Mouse (Mus musculus) lung, postnatal 10 days (tissue): ENCODE measurements around the gene Arhgef33.
A peak's percentile ranks its signal among the peaks of the same experiment; 100 is the strongest.
"Not testable (repeated sequence)": the region's sequence is repeated elsewhere in the genome, so short reads cannot be mapped to it uniquely, and the experiment has no call there.

ENCODE experiments used
- DNase-seq: peaks from one replicate; pipeline ENCODE4 v3.0.0; 2021

Gene Arhgef33

DNA sequence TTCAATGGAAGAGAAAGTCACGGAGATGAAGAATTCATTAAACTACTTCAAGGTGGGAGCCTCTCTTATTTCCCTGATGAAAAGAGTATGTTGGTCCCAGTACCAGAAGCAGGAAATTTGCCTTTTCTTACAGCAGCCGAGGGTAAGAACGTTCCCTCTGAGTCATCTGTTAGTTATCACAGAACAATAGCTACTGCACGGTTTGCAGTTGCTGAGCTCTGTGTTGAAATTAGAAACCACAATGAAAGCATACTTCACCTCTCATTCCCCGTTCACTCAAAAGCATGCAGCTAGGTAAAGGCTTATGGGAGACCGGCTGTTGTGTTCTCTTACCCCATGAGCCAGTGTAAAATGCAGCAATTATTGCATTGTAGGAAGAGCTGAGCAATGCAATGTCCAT is 40.0 kb downstream of the Arhgef33 start:
- DNase-seq, result no peak

DNA sequence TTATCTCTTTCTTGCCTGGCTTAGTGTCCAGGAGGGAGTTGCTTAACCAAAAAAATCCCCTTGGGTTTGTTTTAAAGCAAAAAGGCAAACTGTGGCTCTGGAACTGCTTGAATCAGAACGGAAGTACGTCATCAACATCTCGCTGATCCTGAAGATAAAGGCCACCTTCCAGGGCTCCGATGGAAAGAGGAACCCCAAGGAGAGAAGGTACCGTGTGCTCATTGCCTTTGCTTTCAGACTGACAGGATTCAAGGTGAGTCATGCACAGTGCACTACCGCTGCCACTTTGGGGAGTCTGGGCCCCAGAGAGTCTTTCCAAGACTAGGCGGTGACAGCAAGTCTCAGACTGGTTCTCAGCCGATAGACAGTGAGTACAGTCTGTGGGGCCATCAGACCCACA is 53.0 kb downstream of the Arhgef33 start:
- DNase-seq, result no peak

DNA sequence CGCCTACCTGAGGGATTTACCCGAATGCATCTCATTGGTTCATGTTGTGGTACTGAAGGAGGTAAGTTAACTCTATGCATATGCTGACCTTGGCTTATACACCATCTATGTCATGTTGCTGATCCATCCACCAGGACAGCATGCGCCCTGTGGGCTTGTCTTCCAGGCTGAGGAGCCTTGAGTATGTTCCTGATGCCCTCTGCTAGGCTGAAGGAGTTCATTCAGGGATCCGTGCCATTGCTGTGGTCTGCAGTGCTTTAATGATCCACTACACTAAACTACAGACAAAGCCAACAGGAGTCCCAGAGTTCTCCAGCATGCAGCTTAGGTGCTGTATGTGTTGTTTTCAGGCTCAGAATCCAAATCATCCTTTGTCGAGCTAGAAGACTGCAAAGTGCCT is 60.1 kb downstream of the Arhgef33 start:
- peak; percentile 45 for DNase-seq

DNA sequence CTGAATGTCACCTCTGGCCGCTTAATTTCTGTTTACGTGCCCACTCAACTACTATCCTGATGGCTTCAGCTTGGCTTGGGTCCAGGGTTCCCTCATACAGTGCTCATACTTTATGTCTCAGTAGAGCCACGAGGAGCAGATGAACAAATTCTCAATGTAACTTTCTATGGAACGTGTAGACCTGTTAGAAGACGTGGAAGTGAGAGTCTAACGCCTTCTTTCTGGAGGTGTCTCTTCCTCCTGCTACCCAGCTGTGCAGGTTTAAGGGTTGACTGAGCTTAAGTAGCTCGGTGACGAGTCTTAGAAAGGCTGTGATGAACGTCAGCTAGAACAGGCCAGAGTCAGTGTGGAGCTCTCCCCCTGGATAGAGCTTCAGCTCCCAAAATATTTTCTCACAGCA is 61.4 kb downstream of the Arhgef33 start:
- no peak for DNase-seq

DNA sequence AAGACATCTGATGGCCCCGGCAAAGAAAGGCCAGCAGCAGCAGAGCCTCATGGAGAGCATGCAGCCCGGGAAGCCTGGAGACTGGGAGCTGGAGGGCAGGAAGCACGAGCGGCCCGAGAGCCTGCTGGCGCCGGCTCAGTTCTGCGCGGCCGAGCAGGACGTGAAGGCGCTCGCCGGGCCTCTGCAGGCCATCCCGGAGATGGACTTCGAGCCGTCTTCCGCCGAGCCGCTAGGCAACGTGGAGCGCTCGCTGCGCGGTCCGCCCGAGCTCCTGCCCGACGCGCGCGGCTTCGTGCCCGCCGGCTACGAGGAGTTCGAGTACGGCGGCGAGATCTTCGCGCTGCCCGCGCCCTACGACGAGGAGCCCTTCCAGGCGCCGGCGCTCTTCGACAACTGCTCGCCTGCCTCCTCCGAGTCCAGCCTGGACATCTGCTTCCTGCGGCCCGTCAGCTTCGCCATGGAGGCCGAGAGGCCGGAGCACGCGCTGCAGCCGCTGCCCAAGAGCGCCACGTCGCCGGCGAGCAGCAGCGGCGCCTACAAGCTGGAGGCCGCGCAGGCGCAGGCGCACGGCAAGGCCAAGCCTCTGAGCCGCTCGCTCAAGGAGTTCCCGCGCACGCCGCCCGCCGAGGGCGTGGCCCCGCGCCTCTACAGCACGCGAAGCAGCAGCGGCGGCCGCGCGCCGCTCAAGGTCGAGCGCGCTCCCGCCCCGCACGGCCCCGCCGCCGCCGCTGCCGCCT is 66.0 kb downstream of the Arhgef33 start, which contains the start of gene Gm10190:
TSS of gene Gm10190 (minus strand) at position 553 of the 737 bp plus-strand sequence.
- DNase-seq, result peak; percentile 92

DNA sequence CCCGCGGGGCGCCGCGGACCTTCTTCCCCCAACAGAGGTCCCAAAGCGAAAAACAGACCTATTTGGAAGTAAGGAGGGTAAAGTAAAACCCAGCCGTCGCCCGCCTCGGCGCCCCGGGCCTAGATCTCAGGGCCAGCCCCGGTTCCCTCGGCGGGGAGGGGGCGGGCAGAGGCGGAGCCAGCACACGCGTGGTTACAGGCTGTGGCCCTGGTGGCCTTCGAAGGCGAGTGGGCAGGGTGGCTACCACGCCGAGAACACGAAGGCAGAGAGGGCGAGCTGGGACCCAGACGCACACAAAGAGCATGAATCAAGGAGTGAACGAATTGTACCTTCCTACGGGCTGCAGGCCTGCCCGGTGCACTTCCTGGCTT is 66.5 kb downstream of the Arhgef33 start:
- no peak for DNase-seq

DNA sequence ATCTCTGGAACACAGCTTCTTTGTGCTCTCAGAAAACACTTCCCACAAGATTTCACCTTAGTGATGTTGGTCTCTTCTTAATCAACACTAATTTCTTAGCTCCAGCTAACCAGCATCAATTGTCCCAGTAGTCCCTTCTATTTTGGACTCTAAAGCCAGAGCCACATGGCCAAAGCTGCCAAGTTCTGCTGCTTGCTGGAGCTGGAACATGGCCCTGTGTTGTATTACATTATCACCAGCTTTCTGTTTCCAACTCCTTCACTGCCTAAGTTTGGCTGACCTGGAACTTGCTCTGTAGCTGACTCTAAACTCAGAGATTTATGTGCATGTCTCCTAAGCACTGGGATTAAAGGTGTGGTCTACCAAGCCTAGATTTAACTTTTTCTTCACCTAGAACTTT is 71.2 kb downstream of the Arhgef33 start:
- not testable (repeated sequence) for DNase-seq

DNA sequence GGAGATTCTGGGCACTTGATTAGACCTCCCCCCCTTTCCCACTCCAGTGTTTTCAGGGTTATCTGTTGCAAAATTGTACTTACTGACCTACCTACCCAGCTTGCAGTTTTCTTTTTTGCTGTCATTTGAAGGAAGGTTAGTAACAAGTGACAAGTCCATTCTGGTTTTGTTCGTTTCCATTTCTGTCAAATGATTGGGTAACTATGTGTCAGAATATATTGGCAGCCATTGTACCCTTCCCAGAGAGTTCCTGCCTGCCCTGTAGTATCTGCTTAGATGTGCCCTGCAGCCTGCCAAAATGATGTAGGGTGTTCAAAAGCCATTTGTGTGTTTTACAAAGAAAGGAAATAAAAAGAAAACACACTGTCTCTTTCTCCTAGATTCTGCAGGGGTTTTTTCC is 78.5 kb downstream of the Arhgef33 start:
- DNase-seq, result no peak

DNA sequence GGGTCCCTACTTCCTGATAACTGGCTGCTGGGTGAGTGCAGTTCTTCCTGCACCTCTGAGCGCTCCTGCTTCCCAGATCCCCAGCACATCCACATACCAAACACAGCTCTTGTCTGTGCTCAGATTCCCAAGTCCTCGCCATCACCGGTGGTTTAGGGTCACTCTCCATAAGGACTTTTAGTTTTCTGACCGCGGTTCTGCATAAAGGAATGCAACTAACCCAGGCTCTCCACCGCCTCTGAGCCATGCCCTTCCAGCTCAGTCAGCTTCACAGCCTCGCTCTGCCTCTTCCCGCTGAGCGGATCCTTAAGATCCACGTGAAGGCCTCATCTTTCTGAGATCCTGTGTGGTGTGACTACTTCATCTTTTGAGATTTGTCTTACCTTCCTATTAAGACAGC is 82.8 kb downstream of the Arhgef33 start:
- DNase-seq, result no peak

DNA sequence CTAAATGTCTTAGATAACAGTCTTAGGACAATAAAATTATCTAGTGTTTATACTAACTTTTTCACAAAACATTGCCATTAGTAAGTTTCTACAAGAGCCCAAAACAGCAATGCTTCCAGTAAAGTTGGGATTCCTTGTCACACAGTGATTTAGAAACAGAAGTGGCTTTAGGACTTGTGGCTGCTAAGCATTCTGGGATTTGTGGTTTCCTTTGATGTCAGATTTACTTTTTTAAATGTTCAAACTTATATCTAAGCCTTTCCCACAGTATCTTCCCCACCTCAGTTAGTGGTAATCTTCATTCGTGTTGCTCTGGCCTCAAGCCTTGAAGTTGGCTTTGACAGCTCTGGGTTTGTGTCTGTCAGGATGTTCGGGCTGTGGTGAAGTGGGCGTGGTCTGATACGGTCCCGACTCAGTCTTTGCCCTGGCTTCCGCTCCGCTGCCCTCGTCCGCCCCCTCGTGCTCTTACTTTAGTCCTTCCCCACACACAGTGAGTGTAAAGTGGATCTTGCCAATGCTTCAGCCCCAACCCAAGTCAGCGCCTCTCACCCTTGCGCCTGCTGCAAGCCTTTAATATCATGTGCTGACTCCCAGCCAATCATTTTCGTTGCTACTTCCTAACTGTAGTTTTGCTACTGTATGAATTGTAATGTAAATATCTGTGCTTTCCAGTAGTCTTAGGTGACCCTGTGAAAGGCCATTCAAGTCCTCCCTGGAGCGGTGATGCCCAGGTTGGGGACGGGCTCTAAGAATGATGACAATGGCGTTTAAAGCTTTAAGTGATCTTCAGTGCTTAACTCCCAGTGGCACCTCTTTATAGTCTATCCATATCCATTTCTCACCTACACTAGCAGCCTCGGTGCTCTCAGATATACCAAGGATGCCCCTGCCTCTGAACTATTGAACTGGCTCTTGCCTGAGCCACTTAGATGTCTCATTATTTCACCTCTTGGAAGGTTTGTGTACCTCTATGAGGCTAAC is 84.5 kb downstream of the Arhgef33 start:
- DNase-seq, result peak; percentile 80

DNA sequence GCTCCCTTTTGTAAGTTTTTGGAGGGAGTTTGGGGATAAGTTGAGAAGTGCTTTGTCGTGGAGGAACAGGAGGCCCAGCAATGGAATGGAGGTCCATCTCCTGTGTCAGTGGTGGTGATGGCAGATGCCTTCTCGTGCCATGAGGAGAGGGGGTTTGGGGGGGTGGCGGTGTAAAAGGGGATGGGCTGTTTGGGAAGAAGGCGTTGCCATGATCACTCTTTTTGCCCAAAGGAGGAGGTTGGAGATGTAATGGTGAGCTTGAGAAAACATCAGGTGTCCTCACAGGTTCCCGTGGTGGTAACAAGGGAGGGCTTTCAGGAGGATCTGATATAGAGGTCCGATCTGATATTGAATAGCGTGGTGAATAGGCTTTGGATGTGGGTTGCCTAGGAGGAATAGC is 91.0 kb downstream of the Arhgef33 start:
- DNase-seq, result no peak

DNA sequence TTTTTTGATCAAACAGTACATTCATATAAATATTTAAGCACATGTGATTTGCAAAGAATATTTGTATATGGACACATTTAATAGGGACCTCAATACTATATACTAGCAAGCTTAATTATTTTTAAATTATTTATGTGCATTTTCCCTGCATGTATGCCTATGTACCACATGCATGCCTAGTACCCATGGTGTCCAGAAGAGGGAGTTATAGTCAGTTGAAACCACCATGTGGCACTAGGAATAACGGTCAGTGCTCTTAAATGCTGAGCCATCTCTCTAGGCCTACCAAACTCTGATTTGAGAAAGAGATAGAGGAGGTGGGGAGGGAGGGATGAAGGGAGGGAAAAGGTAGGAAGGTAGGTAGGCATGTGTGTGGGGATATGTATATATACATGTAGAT is 104.0 kb downstream of the Arhgef33 start:
- no peak for DNase-seq

DNA sequence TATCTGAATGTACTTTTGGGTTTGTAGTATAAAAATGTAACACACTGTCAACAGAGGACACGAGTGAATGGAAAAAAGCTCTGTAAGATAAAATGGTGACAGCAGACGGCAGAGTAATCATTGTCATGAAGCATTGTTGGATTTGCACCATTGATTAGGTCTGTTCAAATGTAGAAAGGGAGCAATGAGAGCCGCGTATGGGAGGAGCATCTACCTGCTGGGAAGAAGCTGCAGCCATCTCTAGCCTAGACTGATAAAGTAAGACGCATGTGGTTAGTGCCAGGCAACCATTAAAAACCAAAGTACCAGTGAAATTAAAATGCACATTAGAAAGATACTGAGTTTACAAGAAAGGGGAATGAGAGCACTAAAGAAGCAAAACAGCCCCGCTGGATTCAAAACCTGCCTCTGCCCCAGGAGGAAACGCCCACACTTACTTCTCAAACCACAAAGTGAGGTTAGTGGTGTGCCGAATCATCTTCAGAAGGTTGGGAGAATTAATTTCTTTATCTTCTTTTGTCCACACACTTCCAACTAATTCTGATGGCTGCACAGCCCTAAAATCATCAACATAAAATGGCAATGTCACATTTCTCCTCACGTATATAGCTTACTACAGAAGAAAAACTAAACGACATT is 111.5 kb downstream of the Arhgef33 start:
- no peak for DNase-seq

DNA sequence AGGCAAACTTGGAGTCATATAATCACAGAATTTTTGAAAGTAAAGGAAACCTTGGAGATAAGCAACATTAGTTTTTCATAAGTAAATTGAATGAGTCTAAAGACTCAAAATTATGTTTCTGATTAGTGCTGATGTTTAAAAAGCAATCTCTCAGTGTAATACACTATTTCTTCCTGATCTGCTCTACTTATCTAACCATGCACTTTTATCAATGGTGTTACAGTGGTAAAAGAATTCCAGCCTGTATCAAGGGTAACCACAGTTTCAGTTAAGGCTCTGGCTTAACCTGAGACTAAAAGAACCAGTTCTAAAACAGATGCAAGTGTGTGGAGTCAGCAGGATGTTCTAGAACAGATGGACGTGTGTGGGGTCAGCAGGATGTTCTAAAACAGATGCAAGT is 113.8 kb downstream of the Arhgef33 start:
- DNase-seq, result no peak

DNA sequence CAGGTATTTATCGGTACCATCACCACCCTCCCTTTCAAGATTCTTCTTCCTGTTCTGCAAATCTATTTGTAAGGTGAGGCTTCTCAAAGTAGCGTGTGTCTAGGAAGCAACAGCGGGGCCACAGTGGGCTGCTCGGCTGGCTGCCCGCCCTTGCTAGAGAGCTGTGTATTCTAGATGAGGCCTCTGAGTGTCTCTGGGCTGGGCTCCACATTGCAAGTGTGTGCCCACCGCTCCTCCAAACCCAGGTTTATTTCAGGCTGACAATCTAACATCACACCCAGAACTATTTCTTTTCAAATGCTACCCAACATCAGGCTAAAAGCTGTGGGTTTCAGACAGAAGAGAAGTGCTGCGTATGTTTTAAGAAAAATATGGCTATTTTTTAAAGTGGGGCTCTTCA is 119.0 kb downstream of the Arhgef33 start:
- DNase-seq, result no peak

DNA sequence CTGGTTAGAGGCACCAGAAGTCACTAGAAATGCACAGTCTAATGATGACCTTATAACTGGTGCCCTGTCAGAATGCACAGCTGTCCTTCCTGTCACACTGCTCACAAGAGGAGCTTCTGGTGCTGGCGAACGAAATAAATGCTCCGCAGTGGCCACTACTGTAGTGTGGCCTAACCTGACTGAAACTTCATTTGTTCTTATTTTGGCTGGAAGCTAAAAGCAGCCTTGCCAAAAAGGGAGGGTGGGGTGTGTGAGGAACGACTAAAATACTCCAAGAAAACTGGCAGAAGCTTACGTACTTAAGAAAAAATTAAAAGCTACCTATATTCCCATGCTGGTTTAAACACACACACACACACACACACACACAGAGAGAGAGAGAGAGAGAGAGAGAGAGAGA is 119.7 kb downstream of the Arhgef33 start:
- peak; percentile 11 for DNase-seq

DNA sequence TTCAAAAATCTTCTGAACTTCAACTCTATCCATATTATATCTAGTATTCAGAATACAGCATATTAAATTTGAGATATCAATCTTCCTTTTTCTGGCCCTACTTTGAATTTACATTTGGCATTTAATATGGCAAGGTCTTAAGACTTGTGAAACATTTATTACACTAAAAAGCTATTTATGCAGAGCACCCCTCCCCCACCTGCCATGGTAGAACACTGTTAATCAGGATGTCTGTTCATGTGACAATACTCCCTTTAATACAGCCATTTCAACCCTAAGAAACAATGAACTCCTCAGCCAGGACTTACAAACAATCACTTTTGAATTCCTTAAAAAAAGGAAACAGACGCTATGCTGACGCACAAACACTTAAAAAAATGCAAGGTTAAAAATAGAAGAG is 120.8 kb downstream of the Arhgef33 start:
- DNase-seq, result no peak

DNA sequence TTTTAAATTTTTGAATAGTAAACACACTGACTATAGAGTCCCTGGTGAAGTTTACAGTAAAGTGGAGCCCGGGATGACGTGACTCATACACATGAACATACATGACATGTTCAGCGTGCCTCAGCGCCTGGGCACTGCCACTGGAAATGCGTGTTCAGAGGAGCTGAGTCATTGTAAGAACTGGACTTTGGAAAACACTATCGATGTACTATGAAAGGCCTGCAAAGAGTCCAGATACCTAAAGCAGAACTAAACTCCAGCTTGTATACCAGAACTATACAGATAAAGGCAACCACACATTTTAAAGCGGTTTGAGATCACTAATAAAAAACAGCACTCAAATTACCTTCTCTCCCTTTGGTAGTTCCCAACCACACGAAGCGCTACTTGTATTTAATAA is 124.8 kb downstream of the Arhgef33 start:
- DNase-seq, result no peak

DNA sequence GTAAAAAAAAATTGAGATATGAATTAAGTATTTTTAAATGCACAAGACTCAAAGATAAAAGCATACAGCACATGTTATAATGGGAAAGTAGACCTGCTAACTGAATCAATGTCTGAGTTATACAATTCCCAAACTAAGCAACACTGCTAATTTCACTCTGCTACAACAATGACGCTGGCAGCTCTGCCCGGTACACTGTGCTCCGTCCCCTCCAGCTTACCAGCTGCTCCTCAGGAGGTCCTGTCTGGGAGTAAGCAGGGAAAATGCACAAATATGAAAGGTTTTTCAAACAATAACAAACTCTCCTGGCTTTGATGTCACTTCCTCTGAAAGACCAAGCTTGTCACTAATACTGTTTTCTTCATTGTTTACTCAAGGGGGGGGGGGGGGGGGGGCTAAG is 127.2 kb downstream of the Arhgef33 start:
- DNase-seq, result no peak

DNA sequence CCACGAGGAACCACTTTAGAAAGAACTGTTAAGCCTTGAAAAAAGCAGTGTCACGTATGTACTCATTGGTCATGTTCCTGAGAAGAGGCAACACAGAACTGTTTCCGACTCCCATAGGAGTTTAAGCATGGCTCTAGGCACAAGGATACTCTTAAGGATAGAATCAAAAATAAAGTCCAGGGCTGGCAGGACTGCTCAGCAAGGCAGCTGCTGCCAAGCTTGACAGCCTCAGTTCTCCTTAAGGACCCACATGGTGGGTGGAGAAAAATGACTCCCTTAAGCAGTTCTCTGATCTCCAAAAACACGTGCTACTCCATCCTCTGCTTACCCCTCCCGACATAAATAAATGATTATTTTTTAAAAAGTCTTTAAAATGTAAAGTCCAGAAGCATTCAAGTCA is 128.5 kb downstream of the Arhgef33 start:
- no peak for DNase-seq

DNA sequence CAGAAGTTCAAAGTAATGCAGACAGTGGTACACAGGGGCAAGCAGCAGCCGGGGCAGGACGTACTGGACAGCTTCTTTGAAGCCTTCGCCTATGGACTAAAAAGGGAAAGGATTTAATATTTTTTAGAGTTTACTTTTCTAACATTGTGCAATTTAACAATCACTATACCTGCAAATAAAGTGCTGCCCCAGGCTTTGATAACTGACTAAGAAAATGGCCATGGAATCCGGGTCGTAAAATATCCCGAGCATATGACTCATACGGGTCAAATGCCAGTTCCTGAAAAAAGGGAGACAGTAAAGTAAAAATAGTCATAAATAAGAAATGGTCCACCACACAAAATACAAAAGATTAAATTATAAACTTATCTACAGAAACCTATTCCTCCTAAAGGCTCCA is 138.2 kb downstream of the Arhgef33 start:
- no peak for DNase-seq

DNA sequence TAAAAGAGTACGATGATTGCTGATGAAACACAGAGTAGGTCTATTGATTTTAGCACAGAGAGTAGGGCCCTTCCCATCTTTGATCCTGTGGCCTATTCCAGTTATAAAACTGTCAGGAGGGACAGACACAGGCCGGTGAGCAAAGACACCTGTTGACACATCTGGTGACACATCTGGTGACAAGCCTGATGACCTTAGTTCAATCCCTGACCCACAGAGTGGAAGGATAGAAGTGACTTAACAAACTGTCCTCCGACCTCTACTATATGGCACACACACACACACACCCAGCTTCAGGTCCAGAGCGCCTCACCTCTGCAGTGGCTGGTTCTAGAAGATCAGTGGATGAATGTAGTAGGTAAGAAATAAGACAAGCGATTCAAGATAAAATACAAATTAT is 139.3 kb downstream of the Arhgef33 start:
- no peak for DNase-seq
